Mouse (Mus musculus) ZHBTc4 (cell line): Measurements from ENCODE around the gene Zfp62.

Source experiments
- DNase-seq: peaks from one replicate; pipeline ENCODE4 v3.0.0-alpha.2; 2011; ENCODE audit warnings: low read depth, low spot score

Zfp62 gene

GRCm38 (mm10) chr11:49248974-49249700 is 46.0 kb downstream of the Zfp62 start:
- no peak for DNase-seq

GRCm38 (mm10) chr11:49249811-49250421 is 46.8 kb downstream of the Zfp62 start:
- DNase-seq: no peak

- peak; percentile 66 for DNase-seq
Observed at GRCm38 (mm10) chr11:49250422-49251379, 47.6 kb downstream of the Zfp62 start.

- no peak for DNase-seq
Observed at GRCm38 (mm10) chr11:49251380-49251761, 48.3 kb downstream of the Zfp62 start.

GRCm38 (mm10) chr11:49252048-49252447 is 49.0 kb downstream of the Zfp62 start:
- DNase-seq: no peak

- DNase-seq: no peak
Observed at GRCm38 (mm10) chr11:49253035-49253434, 49.9 kb downstream of the Zfp62 start.

- DNase-seq: no peak
Observed at GRCm38 (mm10) chr11:49259296-49259695, 56.2 kb downstream of the Zfp62 start.

- DNase-seq: no peak
Observed at GRCm38 (mm10) chr11:49259829-49260228, 56.7 kb downstream of the Zfp62 start.

GRCm38 (mm10) chr11:49260598-49261312 is 57.7 kb downstream of the Zfp62 start:
- DNase-seq: no peak

GRCm38 (mm10) chr11:49261313-49261855 is 58.3 kb downstream of the Zfp62 start:
- peak; percentile 64 for DNase-seq

GRCm38 (mm10) chr11:49262286-49262685 is 59.2 kb downstream of the Zfp62 start:
- DNase-seq: no peak

GRCm38 (mm10) chr11:49263149-49263548 is 60.1 kb downstream of the Zfp62 start:
- no peak for DNase-seq

GRCm38 (mm10) chr11:49264081-49264480 is 61.0 kb downstream of the Zfp62 start:
- no peak for DNase-seq

- peak; percentile 51 for DNase-seq
Observed at GRCm38 (mm10) chr11:49264622-49265021, 61.5 kb downstream of the Zfp62 start.

- DNase-seq: no peak
Observed at GRCm38 (mm10) chr11:49265101-49265500, 62.0 kb downstream of the Zfp62 start.

- DNase-seq: no peak
Observed at GRCm38 (mm10) chr11:49266671-49267070, 63.6 kb downstream of the Zfp62 start.

- no peak for DNase-seq
Observed at GRCm38 (mm10) chr11:49267316-49267715, 64.2 kb downstream of the Zfp62 start.

- DNase-seq: no peak
Observed at GRCm38 (mm10) chr11:49267970-49268579, 65.0 kb downstream of the Zfp62 start.
